Mouse (Mus musculus): Measurements from ENCODE around the gene Errfi1. TPM values are rescaled to one million over a fixed set of nuclear protein-coding genes. Genes with fewer than 3 reads are reported as not detected.
"Not testable (repeated sequence)": the region's sequence is repeated elsewhere in the genome, so short reads cannot be mapped to it uniquely, and the experiment has no call there.

Errfi1 gene
- polyA plus RNA-seq, 1 experiment: 53.7 TPM

DNA sequence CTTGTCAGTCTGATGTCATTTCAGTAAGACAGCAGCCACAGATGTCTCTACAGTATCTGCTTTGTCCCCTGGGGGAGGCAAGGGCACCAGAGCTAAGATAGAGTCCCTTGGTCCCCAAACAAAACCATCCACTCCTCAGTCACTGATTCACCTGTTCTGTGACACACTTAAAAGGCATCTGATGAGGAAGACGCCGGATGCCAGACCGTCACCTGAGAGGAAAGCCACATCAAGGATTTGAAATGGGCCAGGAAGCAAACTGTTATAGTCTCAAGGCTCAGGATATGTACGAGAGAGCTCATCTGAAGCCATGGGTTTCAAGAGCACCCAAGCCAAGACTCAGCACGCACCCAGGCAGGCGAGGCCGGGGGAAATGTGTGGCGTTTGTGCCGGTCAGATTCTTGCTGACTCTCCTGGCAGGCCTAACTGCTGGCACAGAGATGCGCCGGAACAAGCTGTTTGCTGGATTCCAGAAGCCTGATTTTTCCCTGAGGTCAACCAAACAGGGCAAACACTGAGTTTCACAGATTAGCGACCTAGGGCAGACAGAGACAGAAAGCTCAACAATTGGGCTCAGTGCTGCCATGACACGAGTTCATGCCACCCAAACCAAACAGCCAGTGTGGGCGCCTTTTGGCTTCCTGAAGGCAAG lies 49.5 kb downstream of the Errfi1 start:
- Histone ChIP-seq H3K4me1 (ENCODE audit: control insufficient read depth, insufficient read depth, low read length) (no peaks in the 10 kb centered on the region; the same call in 1 of the 2 replicates), H3K4me3 (replicated peaks; ENCODE audit: extremely low read depth, low read depth, low read length) (no peak overlapping the region)
- TF ChIP-seq POLR2A (IDR thresholded peaks at IDR 0.05; ENCODE audit: borderline replicate concordance, extremely low read depth, low read depth, low read length): no peak
- TF ChIP-seq CTCF (IDR thresholded peaks at IDR 0.05; ENCODE audit: insufficient read depth, low read length): no peak
- 88% methylated on average over 14 of the region's 14 CpGs for WGBS
- no peak for DNase-seq

GRCm38 (mm10) chr4:150907099-150907498 lies 53.4 kb downstream of the Errfi1 start:
- H3K4me3 ChIP-seq (replicated peaks; ENCODE audit: extremely low read depth, low read depth, low read length): no peak overlapping the region
- peaks cover 6% of the 10 kb centered on the region; the same call in 1 of the 2 replicates for H3K4me1 ChIP-seq (ENCODE audit: control insufficient read depth, insufficient read depth, low read length)
- TF ChIP-seq POLR2A (IDR thresholded peaks at IDR 0.05; ENCODE audit: borderline replicate concordance, extremely low read depth, low read depth, low read length) (no peak), CTCF (IDR thresholded peaks at IDR 0.05; ENCODE audit: insufficient read depth, low read length) (no peak)
- no peak for DNase-seq
- 92% methylated on average over 8 of the region's 8 CpGs for WGBS

- 74% methylated on average over 5 of the region's 5 CpGs for WGBS
- not testable (repeated sequence) for DNase-seq; H3K4me3 ChIP-seq (replicated peaks; ENCODE audit: extremely low read depth, low read depth, low read length); H3K4me1 ChIP-seq (ENCODE audit: control insufficient read depth, insufficient read depth, low read length)
Observed at GRCm38 (mm10) chr4:150908512-150908911, 54.8 kb downstream of the Errfi1 start.

- peak; percentile 98 for DNase-seq
- Histone ChIP-seq H3K4me3 (replicated peaks; ENCODE audit: extremely low read depth, low read depth, low read length) (peak overlapping the region; percentile 73), H3K4me1 (ENCODE audit: control insufficient read depth, insufficient read depth, low read length) (peaks cover 9% of the 10 kb centered on the region)
- TF ChIP-seq CTCF (IDR thresholded peaks at IDR 0.05; ENCODE audit: insufficient read depth, low read length) (no peak), POLR2A (IDR thresholded peaks at IDR 0.05; ENCODE audit: borderline replicate concordance, extremely low read depth, low read depth, low read length) (peak; percentile 91; the same call in 1 of the 2 replicates)
- under 1% methylated on average over 56 of the region's 56 CpGs for WGBS
Observed at GRCm38 (mm10) chr4:150909451-150910156, 55.9 kb downstream of the Errfi1 start.

- Histone ChIP-seq H3K4me3 (replicated peaks; ENCODE audit: extremely low read depth, low read depth, low read length) (peak overlapping the region; percentile 12), H3K4me1 (ENCODE audit: control insufficient read depth, insufficient read depth, low read length) (peaks cover 15% of the 10 kb centered on the region)
- WGBS: 84% methylated on average over 19 of the region's 19 CpGs
- no peak for TF ChIP-seq CTCF (IDR thresholded peaks at IDR 0.05; ENCODE audit: insufficient read depth, low read length)
- TF ChIP-seq POLR2A (IDR thresholded peaks at IDR 0.05; ENCODE audit: borderline replicate concordance, extremely low read depth, low read depth, low read length): no peak
- DNase-seq: no peak
Observed at GRCm38 (mm10) chr4:150910164-150910951, 56.6 kb downstream of the Errfi1 start.

- TF ChIP-seq POLR2A (IDR thresholded peaks at IDR 0.05; ENCODE audit: borderline replicate concordance, extremely low read depth, low read depth, low read length) (no peak), CTCF (IDR thresholded peaks at IDR 0.05; ENCODE audit: insufficient read depth, low read length) (no peak)
- H3K4me3 ChIP-seq (replicated peaks; ENCODE audit: extremely low read depth, low read depth, low read length): peak overlapping the region; percentile 96
- 11% methylated on average over 12 of the region's 12 CpGs for WGBS
- no peak for DNase-seq
- peaks cover 15% of the 10 kb centered on the region for H3K4me1 ChIP-seq (ENCODE audit: control insufficient read depth, insufficient read depth, low read length)
Observed at GRCm38 (mm10) chr4:150913743-150914142, 60.0 kb downstream of the Errfi1 start.

GRCm38 (mm10) chr4:150914290-150914733 lies 60.6 kb downstream of the Errfi1 start, which contains the start of the genes Park7 and Tnfrsf9:
Park7 (minus strand) TSS chr4:150914437.
Tnfrsf9 (plus strand) TSS chr4:150914562.
- H3K4me3 ChIP-seq (replicated peaks; ENCODE audit: extremely low read depth, low read depth, low read length): peak within 1 kb of the TSS; percentile 96
- H3K4me1 ChIP-seq (ENCODE audit: control insufficient read depth, insufficient read depth, low read length): peaks cover 12% of the 10 kb centered on the region; the same call in 1 of the 2 replicates
- no peak for TF ChIP-seq CTCF (IDR thresholded peaks at IDR 0.05; ENCODE audit: insufficient read depth, low read length)
- TF ChIP-seq POLR2A (IDR thresholded peaks at IDR 0.05; ENCODE audit: borderline replicate concordance, extremely low read depth, low read depth, low read length): peak; percentile 94
- peak; percentile 91 for DNase-seq
- WGBS: under 1% methylated on average over 48 of the region's 48 CpGs

DNA sequence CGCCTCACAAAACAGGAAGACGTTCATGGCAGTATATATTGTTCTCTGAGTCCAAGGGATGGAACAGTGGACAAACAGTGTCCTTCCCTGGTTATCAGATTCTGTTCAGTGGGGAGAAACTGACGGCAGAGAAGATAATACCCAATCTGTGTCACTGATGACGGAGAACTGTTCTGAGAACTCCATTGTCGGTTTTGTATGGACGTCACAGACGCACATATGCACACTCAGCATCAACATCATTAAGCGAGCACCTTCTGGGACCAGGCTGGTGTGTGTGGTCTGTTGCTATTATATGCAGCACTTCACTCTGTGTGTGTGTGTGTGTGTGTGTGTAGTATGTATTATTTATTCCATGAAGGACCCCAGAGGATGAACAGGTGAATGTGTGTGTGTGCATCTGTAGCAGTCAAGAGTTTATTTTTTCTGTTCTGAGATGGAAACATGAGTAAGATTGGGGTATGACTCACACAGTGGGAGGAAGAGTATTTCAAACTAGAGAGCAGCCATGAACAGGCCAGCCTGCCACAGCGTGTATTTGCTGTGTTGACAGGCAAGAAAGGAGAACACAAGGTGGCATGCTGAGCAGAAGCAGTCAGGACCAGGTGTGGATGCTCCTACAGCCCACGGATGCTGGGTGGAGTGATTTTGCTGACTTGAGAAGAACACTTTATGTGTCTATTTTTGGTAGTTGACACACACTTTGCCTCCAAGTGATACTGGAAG lies 61.6 kb downstream of the Errfi1 start:
- no peak for DNase-seq
- WGBS: 25% methylated on average over 10 of the region's 10 CpGs
- Histone ChIP-seq H3K4me1 (ENCODE audit: control insufficient read depth, insufficient read depth, low read length) (peaks cover 9% of the 10 kb centered on the region; the same call in 1 of the 2 replicates), H3K4me3 (replicated peaks; ENCODE audit: extremely low read depth, low read depth, low read length) (peak overlapping the region; percentile 96)
- TF ChIP-seq POLR2A (IDR thresholded peaks at IDR 0.05; ENCODE audit: borderline replicate concordance, extremely low read depth, low read depth, low read length) (no peak), CTCF (IDR thresholded peaks at IDR 0.05; ENCODE audit: insufficient read depth, low read length) (no peak)
